Mouse (Mus musculus) embryo, embryonic 10 days (tissue): ENCODE measurements around the gene Ddx11.

Experiments
- DNase-seq: peaks from one replicate; pipeline ENCODE4 v3.0.0-alpha.2; 2015; ENCODE audit warnings: low spot score

Gene Ddx11

DNA sequence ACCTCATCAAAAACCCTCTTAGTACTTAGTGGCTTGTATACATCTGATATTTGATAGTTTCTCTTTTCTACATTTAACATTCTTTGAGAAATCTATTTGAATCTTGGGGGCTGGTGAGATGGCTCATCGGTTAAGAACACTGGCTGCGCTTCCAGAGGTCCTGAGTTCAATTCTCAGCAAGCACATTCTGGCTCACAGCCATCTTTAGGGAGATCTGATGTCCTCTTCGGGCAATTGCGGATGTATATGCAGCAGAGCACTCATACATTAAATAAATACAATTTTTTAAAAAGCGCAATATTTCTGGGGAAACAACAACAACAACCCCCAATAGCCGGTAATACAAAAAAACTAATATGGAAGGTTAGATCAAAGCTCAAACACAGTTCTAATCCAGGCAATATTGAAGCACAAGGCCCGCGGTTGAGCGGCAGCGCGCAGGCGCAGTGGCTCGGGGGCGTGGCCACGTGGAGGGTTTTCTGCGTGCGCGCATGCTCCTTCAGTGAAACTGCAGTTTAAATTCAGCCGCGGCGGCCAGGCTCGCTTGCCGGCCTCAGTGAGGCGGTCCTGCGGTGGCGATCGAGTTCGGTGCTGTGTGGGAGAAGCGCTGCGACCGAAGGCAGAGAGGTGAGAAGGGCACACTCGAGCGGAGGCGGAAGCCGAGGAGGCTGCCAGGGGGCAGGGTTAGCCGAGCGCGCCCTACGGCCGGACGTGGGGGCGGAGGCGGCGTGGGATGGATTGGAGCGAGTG, at the start of gene Ddx11:
TSS of gene Ddx11 (plus strand) at position 455 of the 750 bp plus-strand sequence.
- peak; percentile 95 for DNase-seq

DNA sequence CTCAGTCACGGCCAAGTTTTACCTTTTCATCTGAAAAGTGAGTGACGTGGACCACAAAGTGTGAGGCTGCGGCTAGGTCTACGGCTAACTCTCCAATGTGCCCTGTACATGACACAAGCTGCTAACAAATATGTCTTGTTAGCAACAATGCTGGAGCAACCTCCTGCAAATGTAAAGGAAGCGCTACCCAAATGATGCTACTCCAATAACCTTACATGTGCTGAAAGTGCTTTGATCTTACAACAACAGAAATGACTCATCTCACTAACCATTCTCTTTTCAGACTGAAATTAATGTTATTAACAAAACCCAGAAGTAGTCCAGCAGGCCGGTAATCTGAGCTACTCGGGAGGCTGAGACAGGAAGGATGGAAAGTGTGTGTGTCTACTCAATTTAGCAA, 49.3 kb upstream of the Ddx11 start:
- no peak for DNase-seq

DNA sequence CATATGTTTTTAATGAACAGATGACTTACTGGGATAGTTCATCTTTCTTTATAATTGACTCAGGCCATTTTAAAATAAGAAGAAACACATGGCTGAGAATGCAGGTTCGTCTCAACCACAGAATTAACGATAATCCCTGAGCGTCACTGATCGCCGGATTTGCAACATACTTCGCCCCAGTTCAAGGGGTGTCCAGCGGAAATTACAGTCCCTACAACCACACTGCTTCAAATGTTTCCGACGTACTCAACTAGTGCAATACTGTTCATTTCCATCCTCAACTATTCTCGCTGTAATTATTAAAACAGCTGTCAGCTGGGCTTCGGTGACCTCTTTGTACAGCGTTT, 47.5 kb upstream of the Ddx11 start:
- DNase-seq, result peak; percentile 23

DNA sequence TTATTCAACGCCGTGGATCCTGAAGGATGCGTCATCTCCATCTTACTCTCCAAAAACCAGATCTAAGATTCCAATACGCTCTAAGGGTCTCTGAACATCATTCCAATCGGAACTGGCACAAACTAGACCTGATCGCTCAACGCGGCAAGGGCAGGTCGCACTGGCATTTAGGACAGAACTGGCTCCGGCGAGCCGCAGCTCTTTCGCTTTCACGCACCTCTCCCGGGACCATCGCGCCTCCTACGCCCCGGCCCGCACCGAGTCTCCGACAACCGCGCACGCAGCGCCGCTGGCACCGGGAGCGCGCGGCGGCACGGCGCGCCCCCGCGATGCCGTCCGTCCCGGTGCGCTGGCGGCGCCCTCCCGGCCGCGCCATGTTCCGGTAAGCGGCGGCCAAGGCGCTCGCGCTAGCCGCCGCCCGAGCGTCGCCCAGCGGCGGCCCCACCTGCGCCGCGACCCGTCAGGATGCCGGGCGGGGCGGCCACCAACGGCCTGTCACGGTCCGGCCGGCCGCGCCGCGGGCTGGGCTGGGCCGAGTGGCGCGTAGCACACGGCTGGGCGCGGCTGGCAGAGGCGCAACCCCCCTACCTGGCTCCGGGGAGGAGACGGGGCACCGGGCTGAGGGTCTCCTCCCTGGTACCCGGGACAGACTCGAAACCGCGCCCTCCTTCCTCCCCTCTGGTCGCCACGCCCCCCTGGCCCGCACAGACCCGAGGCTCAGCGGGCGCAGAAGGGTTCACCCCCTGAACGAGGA, 47.0 kb upstream of the Ddx11 start:
- peak; percentile 42 for DNase-seq

DNA sequence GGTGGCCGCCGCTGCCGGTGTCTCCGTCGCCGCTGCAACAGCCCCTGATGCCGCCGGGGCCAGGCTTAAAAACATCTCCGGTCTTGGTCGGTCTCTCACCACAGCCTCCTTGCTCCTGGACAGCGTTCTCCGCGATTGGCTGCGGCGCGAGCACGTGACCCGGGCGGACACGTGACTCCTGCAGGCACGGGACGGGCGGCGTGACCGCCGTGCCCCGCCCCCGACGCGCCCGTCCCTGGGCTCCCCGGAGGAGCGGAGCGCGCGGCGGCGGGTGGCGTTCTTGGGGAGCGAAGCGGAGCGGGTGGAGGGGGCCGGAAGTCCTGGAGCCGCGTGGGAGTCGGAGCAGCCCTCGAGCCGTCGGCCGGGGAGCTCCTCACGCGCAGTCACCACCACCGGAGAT, 46.4 kb upstream of the Ddx11 start, which contains the start of gene Ankrd12:
TSS of gene Ankrd12 (minus strand) at position 156 of the 400 bp plus-strand sequence.
- peak; percentile 97 for DNase-seq

DNA sequence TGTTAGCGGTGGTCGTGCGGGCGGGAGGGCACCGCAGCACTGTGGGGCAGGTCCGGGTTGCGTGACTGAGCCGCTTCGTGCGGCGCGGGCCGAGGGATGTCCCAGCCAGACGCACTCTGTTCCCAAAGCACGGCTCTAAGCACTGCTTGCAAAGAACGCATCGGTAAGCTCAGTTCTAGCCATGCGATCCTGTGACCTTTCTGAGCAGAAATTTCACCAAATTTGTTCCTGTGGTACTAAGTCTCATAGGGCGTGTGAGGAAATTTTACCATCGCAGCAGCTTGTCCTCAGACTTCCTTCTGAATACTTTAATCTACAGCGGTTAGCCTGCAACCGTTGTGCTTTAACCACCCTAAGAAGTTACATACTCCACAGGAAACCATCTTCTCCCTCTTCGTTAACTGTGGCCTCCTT, 45.9 kb upstream of the Ddx11 start:
- peak; percentile 56 for DNase-seq

DNA sequence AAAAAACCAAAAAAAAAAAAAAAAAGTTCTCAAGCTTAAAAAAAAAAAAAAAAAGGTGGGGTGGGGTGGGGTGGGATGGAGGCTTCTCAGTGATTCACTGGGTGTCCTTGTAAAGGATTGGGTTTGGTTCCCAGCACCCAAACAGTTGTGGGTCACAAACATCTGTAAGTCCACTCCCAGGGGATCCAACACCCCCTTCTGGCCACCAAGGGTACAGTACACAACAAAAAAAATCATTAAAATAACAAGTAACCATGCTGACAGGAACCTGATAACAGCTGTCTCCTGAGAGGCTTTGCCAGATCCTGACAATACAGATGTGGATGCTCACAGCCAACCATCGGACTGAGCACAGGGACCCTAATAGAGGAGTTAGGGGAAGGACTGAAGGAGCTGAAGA, 38.8 kb upstream of the Ddx11 start:
- DNase-seq, result no peak

DNA sequence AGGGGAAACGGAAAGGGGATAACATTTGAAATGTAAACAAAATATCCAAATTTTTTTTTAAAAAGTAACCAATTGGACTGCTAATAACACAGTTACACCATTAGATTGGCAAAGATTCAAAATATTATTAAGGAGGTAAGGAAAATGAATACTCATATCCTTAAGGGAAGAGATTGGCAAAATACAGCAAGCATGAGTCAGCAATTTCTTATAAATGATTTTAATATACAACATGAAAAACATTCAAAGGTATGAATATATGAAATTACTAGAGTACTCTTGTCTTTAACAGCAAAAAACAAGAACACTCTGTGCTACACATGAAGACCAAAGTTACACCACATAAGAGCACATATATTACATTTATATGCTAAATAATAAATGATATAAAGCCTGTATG, 38.3 kb upstream of the Ddx11 start:
- DNase-seq, result no peak

DNA sequence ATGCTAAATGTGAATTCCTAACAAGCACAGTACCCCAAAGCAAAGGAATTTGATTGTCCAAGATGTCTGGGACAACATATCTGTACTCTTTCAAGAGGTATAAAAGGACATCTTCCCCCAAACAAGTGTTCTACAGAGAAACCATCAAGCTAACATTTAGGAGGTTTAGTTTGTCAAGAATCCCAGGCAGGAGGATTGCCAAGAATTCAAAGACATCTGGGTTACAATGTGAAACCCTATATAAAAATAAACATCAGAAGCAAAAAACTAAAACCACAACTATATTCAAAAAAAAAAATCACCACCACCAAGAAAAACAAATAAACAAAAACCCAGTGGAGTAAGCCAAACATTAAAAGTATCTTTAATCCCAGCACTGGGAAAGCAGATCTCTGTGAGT, 33.1 kb upstream of the Ddx11 start:
- no peak for DNase-seq

DNA sequence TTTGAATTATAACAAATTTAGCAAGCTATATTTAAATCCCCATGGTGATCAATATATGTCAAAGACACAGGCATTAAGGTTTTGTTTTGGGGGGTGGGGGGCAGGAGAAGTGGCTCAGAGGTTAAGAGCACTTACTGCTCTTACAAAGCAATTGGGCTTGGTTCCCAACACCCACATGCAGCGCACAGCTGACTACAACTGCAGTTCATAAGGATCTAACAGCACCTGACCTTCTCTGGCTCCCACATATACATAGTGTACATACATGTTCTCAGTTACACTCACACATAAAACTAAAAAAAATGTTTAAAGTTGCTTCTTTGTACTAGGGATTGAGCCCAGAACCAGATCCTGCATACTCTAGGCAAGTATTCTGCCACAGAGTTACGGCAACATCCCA, 31.9 kb upstream of the Ddx11 start:
- no peak for DNase-seq

DNA sequence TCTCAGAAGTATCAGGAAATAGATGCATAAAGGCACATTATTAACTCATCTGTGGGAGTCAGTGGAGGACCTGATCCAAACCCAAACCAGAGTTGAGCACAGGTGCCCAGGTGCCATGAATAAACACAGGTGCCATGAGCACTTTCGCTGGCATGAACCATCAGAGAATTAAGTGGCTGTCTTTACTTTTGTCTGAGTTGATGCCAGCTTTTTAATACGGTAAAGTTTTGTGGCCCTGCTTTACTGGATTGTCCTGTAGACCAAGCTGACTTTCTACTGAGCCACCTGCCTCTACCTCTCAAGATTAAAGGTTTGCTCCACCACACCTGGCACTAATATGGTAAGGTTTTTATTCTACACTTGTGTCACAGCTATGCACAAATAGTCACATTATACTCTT, 31.3 kb upstream of the Ddx11 start:
- DNase-seq, result no peak

DNA sequence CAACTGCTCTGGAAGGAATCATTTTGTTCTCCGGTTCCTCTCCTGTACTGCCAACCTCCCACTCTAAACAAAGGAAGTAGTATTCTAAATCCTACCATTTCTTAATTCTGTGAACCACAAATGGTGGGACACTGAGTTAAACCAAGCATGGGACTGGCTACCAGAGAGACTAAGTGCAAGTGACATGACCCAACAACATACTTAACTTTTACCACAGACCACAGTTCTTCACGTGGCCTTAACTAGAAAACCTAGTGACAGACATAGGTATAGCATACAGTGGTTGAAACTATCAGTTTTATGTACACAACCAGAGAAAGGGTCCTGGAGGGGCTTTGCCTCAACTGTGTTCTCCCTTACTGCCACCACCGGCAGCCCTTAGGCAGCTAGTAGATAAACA, 30.7 kb upstream of the Ddx11 start:
- DNase-seq, result no peak

DNA sequence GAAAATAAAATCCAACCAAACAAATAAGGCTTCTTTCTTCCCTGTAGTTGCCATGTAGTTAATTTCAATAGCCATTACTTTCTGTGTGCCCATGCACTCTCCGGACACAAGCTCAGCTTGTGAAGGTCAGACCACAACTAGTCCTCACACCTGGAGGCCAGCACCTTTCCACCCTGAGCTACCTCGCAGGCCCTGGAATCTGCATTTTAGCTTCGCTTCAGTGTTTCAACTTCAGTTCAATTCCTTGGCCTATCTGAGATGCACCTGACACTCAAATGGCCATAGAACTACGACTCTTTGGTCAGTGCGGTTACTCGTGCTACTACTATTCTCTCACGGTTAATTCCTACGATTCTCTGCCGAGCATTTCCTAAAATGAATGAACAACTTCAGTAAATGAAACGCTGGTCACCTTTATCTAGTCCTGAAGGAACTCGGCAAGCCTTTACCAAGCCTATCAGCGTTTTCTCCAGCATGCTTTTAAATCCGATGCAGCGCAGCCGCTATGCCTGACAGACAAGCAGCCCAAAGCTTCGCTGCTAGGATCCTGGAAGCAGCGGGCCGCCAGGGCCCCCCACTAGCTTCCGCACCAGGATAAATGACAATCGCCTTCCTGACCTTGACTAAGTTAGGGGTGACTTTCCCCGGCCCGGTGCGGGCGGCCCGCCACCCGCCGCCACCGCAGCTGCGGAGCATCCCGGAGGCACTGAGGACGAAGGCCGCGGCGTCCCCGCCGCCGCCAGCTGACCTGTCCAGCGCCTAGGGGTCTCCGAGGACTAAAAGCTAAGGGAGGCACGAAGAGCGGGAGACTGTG, 22.5 kb upstream of the Ddx11 start:
- DNase-seq, result peak; percentile 31

DNA sequence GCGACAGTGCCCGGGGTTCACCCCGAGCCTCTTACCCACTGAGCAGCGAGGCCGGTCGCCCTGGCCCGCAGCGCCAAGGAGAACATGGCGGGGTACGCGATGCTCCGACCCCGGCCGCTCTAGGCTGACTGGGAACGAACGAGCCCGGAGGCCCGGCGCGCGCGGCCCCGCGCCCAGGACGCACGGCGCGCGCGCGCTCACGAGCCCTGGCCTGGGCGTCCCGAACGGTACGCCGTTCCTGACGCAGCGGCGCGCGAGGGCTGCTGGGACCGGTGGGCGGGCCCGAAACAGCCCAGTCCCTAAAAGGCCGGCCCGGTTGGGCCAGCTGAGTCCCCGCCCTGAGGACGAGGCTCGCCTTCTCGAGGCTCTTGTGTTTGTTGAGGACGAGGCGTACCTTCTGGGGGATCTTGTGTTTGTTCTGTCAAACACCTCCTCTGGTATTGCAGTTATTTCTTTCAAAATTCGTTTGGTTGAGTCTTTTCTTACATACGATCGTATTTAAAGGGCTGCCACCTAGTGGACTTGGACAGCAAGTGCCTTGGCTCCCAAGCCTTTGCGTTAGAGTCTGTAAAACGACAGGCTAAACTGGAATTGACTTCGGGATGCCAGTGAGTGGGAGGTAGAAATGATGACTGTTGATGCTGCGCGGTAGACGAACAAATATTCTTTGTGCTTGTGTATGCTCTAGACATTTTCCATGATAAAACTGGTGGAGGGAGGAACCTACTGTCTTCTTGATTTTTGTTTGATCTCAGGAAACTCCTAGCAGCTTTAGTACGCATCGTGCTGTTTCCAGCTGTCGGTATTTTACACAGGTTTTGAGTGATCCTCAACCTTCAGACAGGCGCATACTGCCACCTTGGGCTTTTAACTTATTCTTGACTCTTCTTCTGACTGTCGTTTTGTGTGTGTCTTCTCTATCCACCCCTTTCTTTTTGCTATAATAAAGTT, 21.7 kb upstream of the Ddx11 start, which contains the start of gene Ndufv2:
TSS of gene Ndufv2 (minus strand) at position 180 of the 951 bp plus-strand sequence.
- DNase-seq, result peak; percentile 98

DNA sequence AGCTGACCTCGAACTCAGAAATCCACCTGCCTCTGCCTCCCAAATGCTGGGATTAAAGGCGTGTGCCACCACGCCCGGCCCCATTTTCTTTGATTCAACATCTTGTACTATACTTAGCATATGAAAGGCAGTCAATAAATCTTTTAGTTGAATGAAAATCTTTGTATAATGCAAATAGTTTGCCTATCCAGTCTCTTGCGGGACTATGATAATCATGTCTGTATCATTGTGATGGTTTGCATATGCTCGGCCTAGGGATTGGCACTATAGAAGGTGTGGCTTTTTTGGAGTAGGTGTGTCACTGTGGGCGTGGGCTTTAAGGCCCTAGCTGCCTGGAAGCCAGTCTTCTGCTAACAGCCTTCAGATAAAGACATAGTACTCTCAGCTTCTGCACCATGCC, 19.2 kb upstream of the Ddx11 start:
- DNase-seq, result no peak

DNA sequence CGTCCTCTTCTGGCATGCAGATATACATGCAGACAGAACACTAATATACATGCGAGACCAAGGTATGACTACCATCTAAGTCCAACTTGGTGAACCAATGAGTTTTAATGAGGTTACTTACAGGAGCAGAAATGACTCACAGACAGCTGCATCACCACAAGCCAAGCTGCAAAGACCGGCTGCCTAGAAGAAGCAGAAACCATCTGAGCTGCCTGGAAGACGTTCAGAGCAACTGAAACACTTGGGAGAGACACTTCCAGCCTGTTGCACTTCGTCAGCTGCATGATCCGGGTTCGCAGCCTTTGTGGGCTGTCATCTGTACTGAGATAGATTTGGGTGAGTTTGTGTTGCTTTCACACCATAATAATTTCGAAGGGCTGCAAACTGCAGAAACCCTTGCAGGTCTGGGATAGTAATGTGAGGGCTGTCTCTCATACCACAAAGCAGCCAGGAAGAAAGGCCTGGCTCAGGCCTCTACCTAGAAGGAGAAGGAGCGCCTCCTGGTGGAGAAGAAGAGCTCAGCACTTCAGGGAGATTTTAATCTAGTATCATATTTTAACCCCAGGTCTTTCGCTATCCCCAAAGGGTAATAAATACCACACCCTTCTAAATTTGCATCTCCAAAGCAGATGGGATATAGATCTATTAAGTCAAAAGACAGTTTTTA, 16.6 kb upstream of the Ddx11 start:
- DNase-seq, result peak; percentile 82

DNA sequence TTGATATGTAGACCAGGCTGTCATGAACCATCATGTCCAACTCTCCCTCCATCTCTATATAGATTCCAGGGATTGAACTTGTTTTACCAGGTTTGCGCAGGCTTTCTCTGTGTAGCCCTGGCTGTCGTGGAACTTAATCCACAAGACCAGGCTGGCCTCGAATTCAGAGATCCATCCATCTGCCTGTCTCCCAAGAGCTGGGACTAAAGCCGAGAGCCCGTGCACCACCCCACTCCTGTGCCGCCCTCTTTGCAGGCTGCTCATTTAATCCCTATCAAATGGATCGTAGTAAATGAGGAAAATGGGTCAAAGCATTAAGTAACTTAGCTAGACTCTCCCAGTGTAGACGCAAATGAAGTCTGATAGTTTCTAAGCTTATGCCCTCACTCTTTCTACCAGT, 15.9 kb upstream of the Ddx11 start:
- no peak for DNase-seq

DNA sequence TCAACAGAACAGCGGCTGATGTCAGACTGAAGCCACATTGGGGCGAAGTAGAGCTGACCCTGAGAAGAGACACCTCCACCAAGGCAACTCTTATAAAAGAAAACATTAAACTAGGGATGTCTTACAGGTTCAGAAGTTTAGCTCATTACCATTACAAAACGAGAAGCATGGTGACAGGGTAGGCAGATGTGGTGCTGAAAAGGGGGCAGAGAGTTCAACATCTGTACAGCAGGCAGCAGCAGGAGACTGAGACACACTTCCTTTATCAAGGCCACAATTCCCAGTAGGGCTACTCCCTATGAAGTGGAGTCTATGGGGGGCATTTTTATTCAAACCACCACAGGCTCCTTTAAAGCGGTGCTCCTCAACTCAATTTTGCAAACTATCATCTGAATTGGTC, 15.1 kb upstream of the Ddx11 start:
- DNase-seq, result no peak

DNA sequence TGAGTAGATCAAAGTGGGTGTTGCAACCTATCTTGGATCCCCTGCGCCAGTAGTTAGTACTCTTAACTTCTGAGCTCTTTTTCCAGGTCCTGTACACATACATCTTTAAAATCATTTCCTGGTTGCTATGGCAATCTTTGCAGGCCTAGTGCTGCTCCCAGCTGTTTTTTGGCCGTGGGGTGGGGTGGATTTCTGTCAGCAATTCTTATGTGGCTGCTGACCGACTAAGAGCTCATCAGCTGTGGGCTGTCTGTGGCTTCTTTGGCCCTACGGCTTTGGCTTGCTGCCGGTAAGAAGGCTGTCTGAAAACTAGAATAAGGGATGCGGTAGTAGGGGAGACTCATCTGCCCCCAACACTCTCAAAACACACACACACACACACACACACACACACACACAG, 12.6 kb upstream of the Ddx11 start:
- no peak for DNase-seq

DNA sequence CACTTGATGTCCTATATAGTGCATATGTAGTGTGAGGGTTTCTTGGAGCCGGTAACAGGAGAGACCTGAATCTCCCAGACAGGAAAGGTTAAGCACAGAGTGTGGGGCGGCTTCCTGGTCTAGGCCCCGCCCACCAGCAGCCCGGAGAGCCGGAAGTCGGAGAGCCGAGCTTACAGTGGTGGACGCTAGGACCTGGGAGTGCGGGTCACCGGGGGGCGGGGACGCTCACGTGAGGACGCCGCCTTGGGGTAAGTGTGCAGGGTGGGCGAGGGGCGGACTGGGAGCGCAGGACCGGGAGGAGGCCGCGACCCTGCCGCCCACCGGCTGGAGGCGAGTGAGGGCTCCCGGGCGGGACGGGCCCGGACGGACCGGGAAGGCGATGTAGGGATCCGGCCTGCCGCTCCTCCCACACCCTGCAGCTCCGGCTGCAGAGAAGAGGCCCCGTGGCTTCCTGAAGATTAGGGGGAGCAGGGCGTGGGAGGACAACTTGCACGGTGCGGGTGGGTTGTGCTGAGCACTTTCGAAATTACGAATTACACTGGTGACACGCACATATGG, 11.8 kb upstream of the Ddx11 start, which contains the start of gene Washc1:
TSS of gene Washc1 (plus strand) at position 144 of the 558 bp plus-strand sequence.
- peak; percentile 96 for DNase-seq

DNA sequence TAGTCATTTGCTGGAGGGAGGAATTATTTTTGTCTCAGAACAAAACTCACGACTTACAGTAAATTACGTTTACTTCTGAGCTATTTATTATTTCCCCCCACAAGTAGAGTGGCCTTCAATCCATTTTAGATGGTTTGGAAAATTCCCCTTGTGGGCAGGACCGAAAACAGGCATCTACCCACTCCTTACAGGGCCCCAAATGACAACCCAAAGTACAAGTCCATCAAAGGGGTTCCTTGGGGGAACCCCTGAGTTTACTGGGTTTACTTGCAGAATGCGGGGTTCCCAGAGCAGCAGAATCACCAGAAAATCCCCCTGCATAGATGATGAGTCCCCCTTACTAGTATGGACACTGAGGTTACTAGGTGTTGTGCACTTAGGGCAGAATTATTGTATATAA, 11.2 kb upstream of the Ddx11 start:
- DNase-seq, result no peak
